Mouse (Mus musculus): ENCODE data around the gene Zdhhc24. TPM values are rescaled to one million over a fixed set of nuclear protein-coding genes. Genes with fewer than 3 reads are reported as not detected.

Zdhhc24 gene
- 21.3 and 22.7 TPM in 2 replicates for polyA plus RNA-seq (2015; fragmentation: Nextera tagmentation; extraction: Ambion mirVana)

DNA sequence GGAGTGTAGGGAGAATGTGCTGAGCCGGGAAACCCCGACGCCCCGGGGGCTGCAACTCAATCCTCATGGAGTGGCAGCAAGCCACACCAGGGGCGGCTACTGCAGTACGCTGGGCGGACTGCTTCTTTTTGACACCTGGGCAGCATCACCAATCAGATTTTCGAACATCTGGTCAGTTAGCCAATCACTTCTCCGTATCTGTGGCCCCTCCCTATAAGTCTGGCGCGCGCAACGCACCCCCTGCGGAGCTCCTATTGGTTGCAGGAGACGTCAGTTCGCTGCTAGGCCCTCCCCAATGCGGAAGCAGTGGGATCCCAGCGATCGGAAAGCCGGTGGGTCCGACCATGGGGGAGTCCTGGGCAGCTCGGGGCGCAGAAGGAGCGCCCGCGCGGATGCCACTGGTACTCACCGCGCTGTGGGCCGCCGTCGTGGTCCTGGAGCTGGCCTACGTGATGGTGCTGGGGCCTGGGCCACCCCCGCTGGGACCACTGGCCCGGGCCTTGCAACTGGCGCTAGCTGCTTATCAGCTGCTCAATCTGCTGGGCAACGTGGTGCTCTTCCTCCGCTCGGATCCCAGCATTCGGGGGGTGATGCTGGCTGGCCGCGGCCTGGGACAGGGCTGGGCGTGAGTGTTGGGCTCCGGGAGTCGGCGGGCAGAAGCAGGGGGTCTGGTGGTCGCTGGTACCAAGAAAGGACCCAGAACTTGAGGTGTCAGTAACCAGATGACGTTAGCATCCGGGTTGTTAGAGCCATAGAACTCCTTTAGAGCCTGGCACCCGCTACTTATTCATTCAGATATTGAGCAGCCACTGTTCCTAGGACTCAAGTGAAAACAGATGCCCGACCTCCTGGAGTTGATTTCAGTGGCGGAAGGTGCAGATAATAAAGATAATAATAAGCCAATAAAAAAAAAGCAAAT, at the start of gene Zdhhc24:
Gene Zdhhc24 (plus strand): TSS at position 264 of the 919 bp plus-strand sequence.
- H3K9ac ChIP-seq (replicated peaks): peak within 1 kb of the TSS; percentile 84
- peak within 1 kb of the TSS; percentile 90 for H3K4me2 ChIP-seq (replicated peaks)
- H3K27ac ChIP-seq (replicated peaks): peak within 1 kb of the TSS; percentile 59
- WGBS: 1% methylated on average over 52 of the region's 52 CpGs
- ATAC-seq (replicated peaks): peak; percentile 98
- peaks cover 16% of the 10 kb centered on the region for H3K4me1 ChIP-seq
- peak within 1 kb of the TSS; percentile 91 for H3K4me3 ChIP-seq
- H3K9me3 ChIP-seq: no peaks in the 10 kb centered on the region
- H3K27me3 ChIP-seq: peaks cover 3% of the 10 kb centered on the region; the same call in 1 of the 2 replicates
- H3K36me3 ChIP-seq: no peaks in the 10 kb centered on the region

DNA sequence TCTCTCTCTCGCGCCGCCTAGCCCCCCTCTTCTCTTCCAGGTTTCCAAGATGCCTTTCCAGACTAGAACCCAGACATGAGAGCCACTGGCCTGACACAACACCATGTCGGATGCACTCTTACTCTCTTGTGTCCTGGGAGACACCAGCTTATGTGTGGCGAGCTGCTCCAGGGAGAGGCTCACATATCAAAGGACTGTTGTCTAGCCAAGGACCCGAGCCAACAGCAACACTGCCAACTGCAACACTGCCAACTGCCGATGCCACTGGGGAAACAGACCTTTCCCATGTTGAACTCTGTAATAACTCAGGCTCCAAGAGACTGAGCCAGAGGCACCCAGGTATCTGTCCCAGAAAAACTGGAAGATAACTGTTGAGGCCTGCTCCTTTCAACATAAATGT, 49.3 kb upstream of the Zdhhc24 start:
- H3K36me3 ChIP-seq: peaks cover 12% of the 10 kb centered on the region
- H3K9ac ChIP-seq (replicated peaks): no peak overlapping the region
- H3K4me1 ChIP-seq: 0 out of 2 replicates have a peak, but pooled peaks cover 4% of the 10 kb centered on the region
- H3K4me2 ChIP-seq (replicated peaks): no peak overlapping the region
- no peaks in the 10 kb centered on the region for H3K9me3 ChIP-seq
- WGBS: 51% methylated on average over 7 of the region's 7 CpGs
- H3K4me3 ChIP-seq: no peak overlapping the region
- H3K27ac ChIP-seq (replicated peaks): no peak overlapping the region
- no peak for ATAC-seq (replicated peaks)
- H3K27me3 ChIP-seq: no peaks in the 10 kb centered on the region

DNA sequence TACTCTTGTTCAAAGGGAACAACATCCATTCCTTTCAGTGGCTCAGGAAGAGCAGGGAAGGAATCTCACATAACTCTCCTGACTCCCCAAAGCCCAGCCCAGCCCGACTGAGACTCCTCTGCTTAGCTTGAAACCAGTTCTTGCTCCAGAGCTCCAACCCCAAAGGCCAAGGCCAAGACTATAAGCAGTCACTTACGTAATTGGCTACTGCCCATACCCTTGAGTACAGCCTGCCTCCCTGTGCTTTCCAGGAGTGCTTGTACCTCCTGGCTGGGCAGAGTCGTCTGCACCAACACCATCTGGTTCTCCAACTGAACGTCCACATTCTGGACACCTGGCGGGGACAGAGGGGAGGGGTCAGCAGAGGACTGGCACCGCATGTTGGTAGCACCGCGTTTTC, 44.5 kb upstream of the Zdhhc24 start:
- H3K4me3 ChIP-seq: no peak overlapping the region
- WGBS: 88% methylated on average over 8 of the region's 8 CpGs

DNA sequence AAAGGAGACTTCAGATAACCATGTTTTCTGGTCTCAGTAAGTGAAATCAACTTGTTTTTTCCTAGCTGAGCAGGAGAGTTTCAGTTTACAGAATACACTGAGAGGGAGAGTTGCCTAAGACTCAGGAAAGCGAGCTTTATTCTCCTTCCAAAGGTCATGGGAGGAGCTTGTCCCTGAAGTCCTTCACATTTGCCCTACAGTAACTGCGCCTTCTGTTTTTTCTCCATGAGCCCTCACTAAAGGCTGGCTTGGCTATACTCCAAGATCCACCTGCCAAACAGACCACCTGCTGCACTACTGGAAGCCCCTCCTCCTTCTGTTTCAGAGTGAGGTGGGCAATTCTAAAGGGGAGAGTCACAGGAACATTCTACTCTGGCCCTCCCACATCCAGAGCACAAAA, 42.4 kb upstream of the Zdhhc24 start:
- no peak overlapping the region for H3K4me3 ChIP-seq
- 78% methylated on average over 2 of the region's 2 CpGs for WGBS
- ATAC-seq (replicated peaks): no peak
- peaks cover 16% of the 10 kb centered on the region for H3K4me1 ChIP-seq
- H3K27ac ChIP-seq (replicated peaks): no peak overlapping the region
- H3K4me2 ChIP-seq (replicated peaks): no peak overlapping the region
- H3K36me3 ChIP-seq: no peaks in the 10 kb centered on the region; the same call in 1 of the 2 replicates
- H3K9me3 ChIP-seq: no peaks in the 10 kb centered on the region
- no peak overlapping the region for H3K9ac ChIP-seq (replicated peaks)
- peaks cover 13% of the 10 kb centered on the region for H3K27me3 ChIP-seq

More for the DNA sequence above, 44.5 kb upstream of the Zdhhc24 start:
- H3K4me1 ChIP-seq: peaks cover 15% of the 10 kb centered on the region
- H3K9me3 ChIP-seq: no peaks in the 10 kb centered on the region
- H3K9ac ChIP-seq (replicated peaks): no peak overlapping the region
- no peaks in the 10 kb centered on the region for H3K27me3 ChIP-seq
- no peaks in the 10 kb centered on the region; the same call in 1 of the 2 replicates for H3K36me3 ChIP-seq
- H3K4me2 ChIP-seq (replicated peaks): no peak overlapping the region
- H3K27ac ChIP-seq (replicated peaks): no peak overlapping the region
- no peak for ATAC-seq (replicated peaks)

DNA sequence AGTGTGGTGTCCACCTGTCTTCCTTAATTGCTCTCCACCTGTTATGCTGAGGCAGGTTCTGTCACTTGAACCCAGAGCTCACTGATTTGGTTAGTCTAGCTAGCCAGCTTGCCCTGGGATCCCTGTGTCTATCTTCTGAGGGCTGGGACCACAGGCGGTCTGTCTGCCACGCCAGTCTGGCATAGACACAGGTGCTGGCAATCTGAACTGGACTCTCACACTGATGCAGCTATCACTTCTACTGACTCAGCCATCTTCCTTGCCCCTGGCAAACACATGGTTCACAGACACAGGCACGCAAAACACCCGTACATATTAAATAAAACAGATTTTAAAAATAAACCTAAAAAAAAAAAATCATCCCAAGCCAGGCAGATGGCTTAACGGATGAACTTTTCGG, 41.4 kb upstream of the Zdhhc24 start:
- no peak for ATAC-seq (replicated peaks)
- Histone ChIP-seq H3K9ac (replicated peaks) (no peak overlapping the region), H3K27me3 (peaks cover 16% of the 10 kb centered on the region), H3K36me3 (no peaks in the 10 kb centered on the region; the same call in 1 of the 2 replicates), H3K4me2 (replicated peaks) (no peak overlapping the region), H3K4me1 (peaks cover 16% of the 10 kb centered on the region), H3K4me3 (no peak overlapping the region), H3K9me3 (no peaks in the 10 kb centered on the region), H3K27ac (replicated peaks) (no peak overlapping the region)
- WGBS: 89% methylated on average over 6 of the region's 6 CpGs

DNA sequence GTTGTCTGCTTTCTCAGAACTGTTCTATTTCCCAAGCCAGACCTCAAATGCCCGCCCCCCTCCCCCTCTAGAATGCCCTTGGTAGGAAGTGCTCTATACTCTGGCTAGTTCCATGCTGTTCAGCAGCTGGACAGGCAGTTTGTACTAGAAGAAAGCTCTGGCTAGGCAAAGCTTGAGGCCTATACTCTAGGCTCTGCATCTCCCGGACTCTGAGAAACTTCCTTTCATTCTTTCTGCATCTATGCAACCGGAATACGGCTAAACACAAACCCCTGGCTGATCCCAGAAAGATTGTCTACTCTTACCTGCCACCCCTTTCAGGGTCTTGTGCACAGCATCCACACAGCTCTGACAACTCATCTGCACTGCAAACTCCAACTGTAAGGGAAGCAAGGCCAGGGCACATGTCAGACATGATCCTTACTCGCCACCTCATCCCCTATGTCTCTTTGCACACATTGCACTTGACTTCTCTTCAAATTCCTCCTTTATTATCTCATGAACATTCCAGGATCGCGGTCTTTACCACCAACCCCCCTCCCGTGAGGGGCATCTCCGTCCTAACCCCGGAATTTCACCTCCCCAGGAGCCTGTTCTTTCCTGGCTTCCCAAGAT, 39.8 kb upstream of the Zdhhc24 start:
- H3K9me3 ChIP-seq: no peaks in the 10 kb centered on the region
- H3K27me3 ChIP-seq: peaks cover 18% of the 10 kb centered on the region
- ATAC-seq (replicated peaks): peak; percentile 23; the same call in 1 of the 2 replicates
- WGBS: 37% methylated on average over 10 of the region's 10 CpGs
- no peak overlapping the region for H3K27ac ChIP-seq (replicated peaks)
- peak overlapping the region; percentile 50 for H3K9ac ChIP-seq (replicated peaks)
- peak overlapping the region; percentile 47 for H3K4me3 ChIP-seq
- H3K4me1 ChIP-seq: peaks cover 16% of the 10 kb centered on the region
- H3K4me2 ChIP-seq (replicated peaks): peak overlapping the region; percentile 84
- no peaks in the 10 kb centered on the region for H3K36me3 ChIP-seq

DNA sequence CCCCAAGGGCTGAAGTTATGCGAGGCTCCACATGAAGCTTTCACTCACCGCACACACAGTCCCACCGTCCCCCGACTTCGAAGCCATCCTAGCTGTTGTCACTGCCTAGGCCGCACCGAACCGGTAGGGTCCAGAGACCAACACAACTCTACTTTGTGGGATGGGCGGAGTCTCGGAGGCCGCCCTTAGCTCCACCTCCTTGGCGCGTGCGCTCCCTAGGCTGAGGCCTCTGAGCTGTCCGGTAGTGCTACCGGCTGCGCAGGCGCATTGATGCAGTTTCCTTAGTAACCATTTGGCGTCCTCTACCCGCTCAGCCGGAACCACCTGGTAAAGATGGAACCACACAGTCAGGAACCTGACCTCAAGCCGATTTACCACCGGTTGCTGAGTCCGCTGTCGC, 39.3 kb upstream of the Zdhhc24 start, which contains the start of the genes Ccs and Ccdc87:
Gene Ccs (minus strand): TSS at position 184 of the 400 bp plus-strand sequence.
Gene Ccdc87 (plus strand): TSS at position 218 of the 400 bp plus-strand sequence.
- H3K27ac ChIP-seq (replicated peaks): no peak within 1 kb of the TSS
- WGBS: under 1% methylated on average over 25 of the region's 25 CpGs

DNA sequence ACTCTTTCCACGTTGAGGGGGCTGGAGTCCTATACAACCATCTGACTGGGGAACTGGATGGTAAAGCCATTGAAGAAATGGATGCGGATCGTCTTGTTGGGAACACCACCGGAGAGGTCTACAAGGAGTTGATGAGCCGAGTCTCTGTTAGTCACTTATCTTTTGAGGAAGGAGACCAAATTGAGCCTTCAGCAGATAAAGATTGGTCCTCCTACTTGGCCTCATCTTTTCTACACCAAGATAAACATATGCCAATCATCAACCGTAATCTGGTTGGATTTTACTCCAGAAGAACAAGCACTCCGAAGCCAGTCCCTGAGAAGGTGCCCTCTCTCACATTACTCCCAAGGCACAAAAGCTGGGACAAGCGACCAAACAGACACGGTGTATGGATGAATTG, 37.6 kb upstream of the Zdhhc24 start:
- no peak overlapping the region for H3K4me2 ChIP-seq (replicated peaks)
- H3K27me3 ChIP-seq: peaks cover 18% of the 10 kb centered on the region
- H3K27ac ChIP-seq (replicated peaks): no peak overlapping the region
- H3K9me3 ChIP-seq: no peaks in the 10 kb centered on the region
- H3K36me3 ChIP-seq: no peaks in the 10 kb centered on the region
- 87% methylated on average over 9 of the region's 9 CpGs for WGBS
- H3K4me3 ChIP-seq: no peak overlapping the region
- peaks cover 16% of the 10 kb centered on the region for H3K4me1 ChIP-seq
- ATAC-seq (replicated peaks): no peak
- no peak overlapping the region for H3K9ac ChIP-seq (replicated peaks)

More for the DNA sequence above, 39.3 kb upstream of the Zdhhc24 start, which contains the start of the genes Ccs and Ccdc87:
- peak within 1 kb of the TSS; percentile 84 for H3K4me2 ChIP-seq (replicated peaks)
- H3K9me3 ChIP-seq: no peaks in the 10 kb centered on the region
- H3K9ac ChIP-seq (replicated peaks): peak within 1 kb of the TSS; percentile 50
- peak; percentile 99 for ATAC-seq (replicated peaks)
- peaks cover 16% of the 10 kb centered on the region for H3K4me1 ChIP-seq
- peak within 1 kb of the TSS; percentile 47 for H3K4me3 ChIP-seq
- H3K36me3 ChIP-seq: no peaks in the 10 kb centered on the region
- H3K27me3 ChIP-seq: peaks cover 18% of the 10 kb centered on the region

DNA sequence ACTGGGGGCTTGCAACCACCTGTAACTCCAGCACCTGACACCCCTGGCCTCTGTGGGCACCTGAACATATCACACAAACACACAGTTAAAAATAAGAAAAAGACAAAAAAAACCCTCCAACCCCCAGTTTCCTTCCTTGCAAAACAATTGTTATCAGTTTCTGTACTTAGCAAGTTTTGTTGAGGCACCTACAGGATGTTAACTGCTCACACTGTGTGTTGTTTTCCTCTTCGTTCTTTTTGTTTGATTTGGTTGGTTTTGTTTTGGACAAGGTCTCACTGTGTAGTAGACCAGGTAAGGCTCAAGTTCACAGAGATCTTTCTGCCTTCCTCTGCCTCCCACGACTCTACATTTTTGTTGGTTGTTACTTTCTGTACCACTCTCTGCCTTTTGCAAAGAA, 35.9 kb upstream of the Zdhhc24 start:
- ATAC-seq (replicated peaks): no peak
- no peaks in the 10 kb centered on the region for H3K9me3 ChIP-seq
- H3K27me3 ChIP-seq: peaks cover 18% of the 10 kb centered on the region
- H3K27ac ChIP-seq (replicated peaks): no peak overlapping the region
- H3K4me2 ChIP-seq (replicated peaks): no peak overlapping the region
- H3K9ac ChIP-seq (replicated peaks): no peak overlapping the region
- 79% methylated on average over 2 of the region's 2 CpGs for WGBS
- H3K36me3 ChIP-seq: no peaks in the 10 kb centered on the region
- H3K4me3 ChIP-seq: no peak overlapping the region
- H3K4me1 ChIP-seq: peaks cover 16% of the 10 kb centered on the region

DNA sequence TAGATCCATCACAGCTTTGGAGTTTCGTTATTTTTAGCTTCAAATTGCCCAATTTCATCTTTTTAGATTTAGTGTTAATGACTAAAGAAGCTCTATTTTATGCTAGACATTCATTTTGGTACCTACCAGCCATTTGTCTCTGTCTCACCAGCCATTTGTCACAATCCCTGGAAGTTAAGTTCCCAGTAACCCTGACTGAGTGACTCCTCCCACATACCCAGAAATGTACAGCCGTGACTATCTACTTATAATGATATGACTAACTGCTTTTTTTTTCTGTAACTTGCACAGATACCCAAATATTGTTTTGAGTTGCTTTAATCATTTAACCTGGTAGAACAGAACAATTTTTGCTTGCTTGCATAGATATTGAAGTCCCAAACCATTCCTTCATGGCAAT, 32.6 kb upstream of the Zdhhc24 start:
- no peak for ATAC-seq (replicated peaks)
- no peaks in the 10 kb centered on the region for H3K4me1 ChIP-seq
- no peak overlapping the region for H3K27ac ChIP-seq (replicated peaks)
- H3K9me3 ChIP-seq: no peaks in the 10 kb centered on the region
- WGBS: 76% methylated on average over 2 of the region's 2 CpGs
- peaks cover 7% of the 10 kb centered on the region; the same call in 1 of the 2 replicates for H3K27me3 ChIP-seq
- no peak overlapping the region for H3K4me3 ChIP-seq
- no peak overlapping the region for H3K9ac ChIP-seq (replicated peaks)
- no peaks in the 10 kb centered on the region for H3K36me3 ChIP-seq
- H3K4me2 ChIP-seq (replicated peaks): no peak overlapping the region

DNA sequence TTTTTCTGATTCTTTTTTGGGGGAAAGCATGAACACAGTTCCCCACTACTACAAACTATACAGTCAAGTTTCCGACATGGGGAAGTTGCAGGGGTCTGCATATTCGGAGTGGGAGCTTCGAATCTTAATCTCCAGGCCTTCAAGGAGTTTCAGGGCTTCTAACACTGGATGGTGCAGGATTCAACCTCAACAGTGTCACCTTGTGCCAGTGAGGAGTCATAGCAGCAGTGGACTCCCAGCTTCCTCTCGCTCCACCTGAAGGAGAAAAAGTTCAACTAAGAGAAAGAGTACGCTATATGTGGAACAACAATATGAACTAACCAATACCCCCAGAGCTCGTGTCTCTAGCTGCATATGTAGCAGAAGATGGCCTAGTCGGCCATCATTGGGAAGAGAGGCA, 31.0 kb upstream of the Zdhhc24 start:
- H3K9me3 ChIP-seq: no peaks in the 10 kb centered on the region
- H3K36me3 ChIP-seq: no peaks in the 10 kb centered on the region
- no peak overlapping the region for H3K27ac ChIP-seq (replicated peaks)
- no peak overlapping the region for H3K4me3 ChIP-seq
- 35% methylated on average over 7 of the region's 7 CpGs for WGBS
- no peak overlapping the region for H3K4me2 ChIP-seq (replicated peaks)
- no peaks in the 10 kb centered on the region for H3K4me1 ChIP-seq
- H3K27me3 ChIP-seq: no peaks in the 10 kb centered on the region
- no peak for ATAC-seq (replicated peaks)
- H3K9ac ChIP-seq (replicated peaks): no peak overlapping the region

DNA sequence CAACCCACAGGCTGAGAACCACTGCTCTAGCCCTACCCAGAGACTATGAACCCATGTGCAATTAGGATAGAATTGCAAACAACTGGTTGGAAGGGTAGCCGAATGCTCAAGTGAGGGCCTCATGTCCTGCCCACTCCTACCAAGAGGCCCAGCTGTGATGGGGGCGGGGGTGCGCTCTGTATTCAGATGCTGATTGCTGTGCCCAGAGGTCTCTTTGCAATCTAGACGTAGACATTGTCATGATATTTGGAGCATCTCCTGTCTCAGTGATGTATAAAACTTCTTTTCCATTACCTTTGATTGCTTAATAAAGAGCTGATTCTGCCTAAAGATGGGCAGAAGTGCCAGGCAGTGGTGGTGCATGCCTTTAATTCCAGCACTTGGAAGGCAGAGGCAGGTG, 28.7 kb upstream of the Zdhhc24 start:
- no peak overlapping the region for H3K4me2 ChIP-seq (replicated peaks)
- H3K4me3 ChIP-seq: no peak overlapping the region
- 66% methylated on average over 4 of the region's 4 CpGs for WGBS

More for the DNA sequence above, 28.7 kb upstream of the Zdhhc24 start:
- no peak overlapping the region for H3K9ac ChIP-seq (replicated peaks)
- no peaks in the 10 kb centered on the region for H3K36me3 ChIP-seq
- no peak overlapping the region for H3K27ac ChIP-seq (replicated peaks)
- H3K27me3 ChIP-seq: no peaks in the 10 kb centered on the region
- peaks cover 5% of the 10 kb centered on the region for H3K4me1 ChIP-seq
- ATAC-seq (replicated peaks): no peak
- no peaks in the 10 kb centered on the region for H3K9me3 ChIP-seq
